Mouse (Mus musculus) thymus, adult 2 months (tissue): ENCODE measurements around the gene Vmn1r128. TPM values are rescaled to one million over a fixed set of nuclear protein-coding genes. Genes with fewer than 3 reads are reported as not detected.
"Not testable (repeated sequence)": the region's sequence is repeated elsewhere in the genome, so short reads cannot be mapped to it uniquely, and the experiment has no call there.

ENCODE experiments used
- DNase-seq: peaks from one replicate; pipeline ENCODE4 v3.0.0; 2021
- H3K27ac ChIP-seq: fragments of 200-500 bp; 2 replicates; pipeline ENCODE4 v1.5.1; 2012; ENCODE audit warnings: low read length, control low read depth; ENCODE audit not compliant: control insufficient read depth, insufficient read depth
- H3K27me3 ChIP-seq: fragments of 200-500 bp; 2 replicates; pipeline ENCODE4 v1.6.1; 2012; ENCODE audit warnings: mild to moderate bottlenecking, low read length, moderate library complexity, mixed read lengths; ENCODE audit not compliant: control insufficient read depth, insufficient read depth
- H3K36me3 ChIP-seq: fragments of 200-500 bp; 2 replicates; pipeline ENCODE4 v1.6.1; 2012; ENCODE audit warnings: mild to moderate bottlenecking, low read length, moderate library complexity; ENCODE audit not compliant: control insufficient read depth, insufficient read depth
- H3K4me1 ChIP-seq: fragments of 200-500 bp; replicated peaks from 2 replicates; pipeline ENCODE4 v1.6.1; 2012; ENCODE audit warnings: low read length; ENCODE audit not compliant: control insufficient read depth, insufficient read depth
- H3K4me3 ChIP-seq: fragments of 200-500 bp; 2 replicates; pipeline ENCODE4 v1.5.1; 2012; ENCODE audit warnings: mild to moderate bottlenecking, low read length, control low read depth, moderate library complexity; ENCODE audit not compliant: control insufficient read depth, insufficient read depth
- WGBS: fragments of 180-500 bp; shearing (Covaris S2); methylation state at CpG from one replicate; pipeline ENCODE4 v1.1.7; 2018; 5-methylcytosine and 5-hydroxymethylcytosine counted together
- polyA plus RNA-seq: library from polyadenylated mRNA; depleted of rRNA; stranded (reverse); fragments of >200 nt; gene quantifications from 2 replicates; pipeline ENCODE4 v1.2.3, GENCODE M21; 2012; rRNA removed

Vmn1r128 gene
- not detected in 2 replicates for polyA plus RNA-seq

GRCm38 (mm10) chr7:21349073-21349472 lies at the start of gene Vmn1r128:
Vmn1r128 (plus strand) TSS chr7:21349373.
- not testable (repeated sequence) for DNase-seq, H3K27ac ChIP-seq, H3K4me1 ChIP-seq, H3K36me3 ChIP-seq, H3K4me3 ChIP-seq, H3K27me3 ChIP-seq
- 81% methylated on average over 1 of the region's 1 CpGs for WGBS

- WGBS = no CpG with 5 or more reads among the region's 5 CpGs
- not testable (repeated sequence) for H3K27me3 ChIP-seq, H3K27ac ChIP-seq, H3K36me3 ChIP-seq, H3K4me1 ChIP-seq, H3K4me3 ChIP-seq, DNase-seq
Observed at GRCm38 (mm10) chr7:21301367-21301766, 47.8 kb upstream of the Vmn1r128 start, which contains the start of gene Vmn1r126. Vmn1r126 (minus strand) TSS chr7:21301467.

- DNase-seq, H3K27ac ChIP-seq, H3K4me3 ChIP-seq, H3K4me1 ChIP-seq, H3K36me3 ChIP-seq, H3K27me3 ChIP-seq: not testable (repeated sequence)
- no CpG with 5 or more reads among the region's 3 CpGs for WGBS
Observed at GRCm38 (mm10) chr7:21319761-21320160, 29.4 kb upstream of the Vmn1r128 start, which contains the start of gene Vmn1r127. Vmn1r127 (minus strand) TSS chr7:21319861.

GRCm38 (mm10) chr7:21361191-21361590 lies 12.0 kb downstream of the Vmn1r128 start, which contains the start of gene Vmn1r129:
Vmn1r129 (minus strand) TSS chr7:21361291.
- DNase-seq, H3K27me3 ChIP-seq, H3K27ac ChIP-seq, H3K4me3 ChIP-seq, H3K4me1 ChIP-seq, H3K36me3 ChIP-seq: not testable (repeated sequence)
- no CpG with 5 or more reads among the region's 1 CpGs for WGBS

Other genes starting within 250 kb of the Vmn1r128 start
- not detected in 2 replicates for gene Vmn1r122, start 215.2 kb upstream of the Vmn1r128 start, polyA plus RNA-seq
- gene Vmn1r123, start 187.2 kb upstream of the Vmn1r128 start, polyA plus RNA-seq = not detected in 2 replicates
- not detected in 2 replicates for gene Gm5157, start 158.9 kb upstream of the Vmn1r128 start, polyA plus RNA-seq
- not detected in 2 replicates for gene Vmn1r124, start 88.8 kb upstream of the Vmn1r128 start, polyA plus RNA-seq
- not detected in 2 replicates for gene Vmn1r125, start 77.2 kb upstream of the Vmn1r128 start, polyA plus RNA-seq
- not detected in 2 replicates for gene Vmn1r126, start 47.9 kb upstream of the Vmn1r128 start, polyA plus RNA-seq
- gene Vmn1r127, start 29.5 kb upstream of the Vmn1r128 start, polyA plus RNA-seq = not detected in 2 replicates
- not detected in 2 replicates for gene Vmn1r129, start 11.9 kb downstream of the Vmn1r128 start, polyA plus RNA-seq
- not detected in 2 replicates for gene Gm6882, start 83.4 kb downstream of the Vmn1r128 start, polyA plus RNA-seq
- not detected in 2 replicates for gene Vmn1r130, start 162.4 kb downstream of the Vmn1r128 start, polyA plus RNA-seq
- gene Vmn1r131, start 196.7 kb downstream of the Vmn1r128 start, polyA plus RNA-seq = not detected in 2 replicates